23 mouse cellular contexts compared by ENCODE assay signal in genomic region chr2:29703104-29704081, GRCm38 (mm10). TPM values are rescaled to one million over a fixed set of nuclear protein-coding genes. Genes with fewer than 3 reads are reported as not detected.
DNase-seq lines count a peak whose midpoint lies in the region; ATAC-seq and TF ChIP-seq lines count a peak whose summit lies in the region.
"Had no signal": no experiment of that assay in that cellular context is flagged by ENCODE, and none has a peak within 500 bp of the region (broad histone marks: within the 10 kb centered on the region; RNA-seq: fewer than 3 reads in every experiment).

No protein-coding gene starts in this region.

- H3K27ac ChIP-seq in kidney, postnatal 0 days = no peak overlapping the region
- H3K27ac ChIP-seq in liver, embryonic 16.5 days (ENCODE audit: low read length) = no peak overlapping the region; the same call in 1 of the 2 replicates
- H3K27ac ChIP-seq: heart, adult 2 months; midbrain, embryonic 15.5 days; stomach, embryonic 15.5 days had no signal

- POLR2A ChIA-PET in Patski (lab: Charles Lee) = interaction anchor here (0.6 to 1.2 kb wide), 2 partner anchors 81 to 85 kb away, joined by 3 read pairs; no protein-coding TSS in a partner anchor

- ATAC-seq in kidney, postnatal 0 days (replicated peaks; ENCODE audit: low FRiP score, low read depth) = no peak
- peak; percentile 68 for ATAC-seq in Patski
- peak; percentile 74 for ATAC-seq in liver, embryonic 16.5 days (ENCODE audit: low read depth)
- ATAC-seq: forebrain, postnatal 0 days; inflammation-experienced regulatory T-cells, adult 6 months; midbrain, embryonic 15.5 days had no signal

- H3K4me1 ChIP-seq in kidney, postnatal 0 days (replicated peaks; ENCODE audit: insufficient read depth, low read length) = no peaks in the 10 kb centered on the region
- peaks cover 6% of the 10 kb centered on the region; the same call in 1 of the 2 replicates for H3K4me1 ChIP-seq in liver, embryonic 16.5 days (ENCODE audit: control insufficient read depth, low read depth, low read length)
- H3K4me1 ChIP-seq: midbrain, embryonic 15.5 days; stomach, embryonic 15.5 days had no signal

- no peak for TF ChIP-seq CTCF in kidney, postnatal 0 days (IDR thresholded peaks at IDR 0.05; ENCODE audit: low read depth)
- TF ChIP-seq CTCF in Patski (IDR thresholded peaks at IDR 0.05) = no peak

- H3K9me3 ChIP-seq in kidney, postnatal 0 days (replicated peaks; ENCODE audit: low read length) = no peaks in the 10 kb centered on the region
- H3K9me3 ChIP-seq in liver, embryonic 16.5 days (replicated peaks; ENCODE audit: control insufficient read depth, low read length) = no peaks in the 10 kb centered on the region
- H3K9me3 ChIP-seq: megakaryocyte, embryonic 14.5 days; midbrain, embryonic 15.5 days; stomach, embryonic 15.5 days had no signal

- CTCF ChIA-PET in Patski (lab: Charles Lee) = no interaction called here

- no peaks in the 10 kb centered on the region for H3K27me3 ChIP-seq in kidney, postnatal 0 days (ENCODE audit: insufficient read depth, low read length)
- no peaks in the 10 kb centered on the region for H3K27me3 ChIP-seq in Patski
- no peaks in the 10 kb centered on the region for H3K27me3 ChIP-seq in liver, embryonic 16.5 days (ENCODE audit: control insufficient read depth, insufficient read depth, low read depth, low read length)
- H3K27me3 ChIP-seq: megakaryocyte, embryonic 14.5 days; midbrain, embryonic 15.5 days; stomach, embryonic 15.5 days had no signal

- H3K4me2 ChIP-seq in kidney, postnatal 0 days (ENCODE audit: low read length) = no peak overlapping the region
- H3K4me2 ChIP-seq in liver, embryonic 16.5 days (ENCODE audit: low read depth, low read length) = no peak overlapping the region
- H3K4me2 ChIP-seq: midbrain, embryonic 15.5 days; stomach, embryonic 15.5 days had no signal

- peaks cover 60% of the 10 kb centered on the region for H3K36me3 ChIP-seq in kidney, postnatal 0 days (ENCODE audit: insufficient read depth, low read length)
- H3K36me3 ChIP-seq in liver, embryonic 16.5 days (ENCODE audit: control insufficient read depth, insufficient read depth) = peaks cover 24% of the 10 kb centered on the region

- H3K4me3 ChIP-seq in kidney, postnatal 0 days (replicated peaks; ENCODE audit: low read depth, low read length) = no peak overlapping the region
- no peak overlapping the region for H3K4me3 ChIP-seq in liver, embryonic 16.5 days (ENCODE audit: low read depth, low read length)
- H3K4me3 ChIP-seq: heart, adult 2 months; megakaryocyte, embryonic 14.5 days; midbrain, embryonic 15.5 days; stomach, embryonic 15.5 days had no signal

- 89% methylated on average over 9 of the region's 9 CpGs for WGBS in kidney, postnatal 0 days
- WGBS in liver, embryonic 16.5 days (ENCODE audit: insufficient replicate concordance) = 53% methylated on average over 9 of the region's 9 CpGs

- DNase-seq in kidney, postnatal 0 days (ENCODE audit: low spot score) = peak; percentile 7
- DNase-seq in kidney, adult 11 months = no peak
- DNase-seq in 3T3-L1 (ENCODE audit: low read depth, low spot score) (peak; percentile 89), Patski (ENCODE audit: low read depth, low spot score) (peak; percentile 63)
- DNase-seq in testis, postnatal 14 days (ENCODE audit: low spot score) = no peak
- no peak for DNase-seq in left cerebral cortex, adult 9 months (ENCODE audit: low spot score in 2 of 2)
- DNase-seq in retina, embryonic 14.5 days (ENCODE audit: low spot score) = no peak
- DNase-seq: adrenal gland, postnatal 10 days; cerebellum, adult 2 months; forebrain, postnatal 0 days; heart, adult 2 months; kidney, postnatal 10 days; layer of hippocampus, adult 9-11 months had no signal

- no peak overlapping the region for H3K9ac ChIP-seq in kidney, postnatal 0 days (ENCODE audit: low read depth, low read length)
- H3K9ac ChIP-seq in liver, embryonic 16.5 days (ENCODE audit: low read depth, low read length) = no peak overlapping the region
- H3K9ac ChIP-seq: forebrain, postnatal 0 days; midbrain, embryonic 15.5 days; stomach, embryonic 15.5 days had no signal

- in situ Hi-C loops in Patski (cut with MboI; ENCODE audit: low pct_unique_long_range_greater_than_20kb) = no loop called here

RNA-seq across cellular contexts. Expression of gene Gm13420, which starts 48.1 kb away (rescaled TPM):
- 3.8 and 4.5 TPM in 2 replicates for polyA plus RNA-seq in kidney, postnatal 0 days (2015; fragmentation: Nextera tagmentation; extraction: Ambion mirVana)
- 0.49 TPM for polyA plus RNA-seq in Patski (2021)
- 0.22 and 0.30 TPM in 2 replicates for polyA plus RNA-seq in liver, embryonic 16.5 days (2015; fragmentation: Nextera tagmentation; extraction: Ambion mirVana)
- polyA plus RNA-seq: heart, adult 2 months; heart, embryonic 16.5 days; hindbrain, embryonic 11.5 days; inflammation-experienced regulatory T-cells, adult 6 months had no signal

RNA-seq across cellular contexts. Expression of gene Gm13547, which starts 55.7 kb away (rescaled TPM):
- 0.41 TPM in 1 of 2 replicates, not detected in the other for polyA plus RNA-seq in kidney, postnatal 0 days (2015; fragmentation: Nextera tagmentation; extraction: Ambion mirVana)
- 0.18 TPM for polyA plus RNA-seq in Patski (2021)
- not detected in 2 replicates for polyA plus RNA-seq in liver, embryonic 16.5 days (2015; fragmentation: Nextera tagmentation; extraction: Ambion mirVana)
- polyA plus RNA-seq: cerebellum, adult 2 months; embryonic facial prominence, embryonic 11.5 days; forebrain, postnatal 0 days; heart, adult 2 months; hindbrain, embryonic 11.5 days; inflammation-experienced regulatory T-cells, adult 6 months; liver, adult 2 months; spleen, adult 2 months; stomach, embryonic 15.5 days had no signal

Comparison
In these comparisons a context has a peak if more than half of its experiments do, and no peak if none do; other contexts are left out.
1. DNase-seq: peak in kidney, postnatal 0 days (single experiment), 3T3-L1 (single experiment) and Patski (single experiment); none in kidney, adult 11 months (single experiment), testis, postnatal 14 days (single experiment), left cerebral cortex, adult 9 months (0 of 2) and retina, embryonic 14.5 days (single experiment).